Mouse (Mus musculus) stomach, postnatal 0 days (tissue): ENCODE results near the gene Svip. TPM values are rescaled to one million over a fixed set of nuclear protein-coding genes. Genes with fewer than 3 reads are reported as not detected.
A peak's percentile ranks its signal among the peaks of the same experiment; 100 is the strongest.

ENCODE experiments used
- ATAC-seq: fragments of 200-750 bp; cut with Nextera tagmentation; 2 replicates; pipeline ENCODE4 v1.8.0; 2017; ENCODE audit not compliant: low FRiP score, low TSS enrichment
- DNase-seq: peaks from one replicate; pipeline ENCODE4 v3.0.0-alpha.2; 2016; ENCODE audit warnings: low spot score
- H3K27ac ChIP-seq: fragments of 300-500 bp; sonication (generic); replicated peaks from 2 replicates; pipeline ENCODE4 v1.5.1; 2014; ENCODE audit warnings: mild to moderate bottlenecking, control low read depth
- H3K27me3 ChIP-seq: fragments of 300-500 bp; sonication (generic); 2 replicates; pipeline ENCODE4 v1.6.1; 2014; ENCODE audit warnings: low read length; ENCODE audit not compliant: control insufficient read depth, insufficient read depth
- H3K36me3 ChIP-seq: fragments of 300-500 bp; sonication (generic); 2 replicates; pipeline ENCODE4 v1.6.1; 2014; ENCODE audit warnings: low read length, mixed read lengths; ENCODE audit not compliant: control insufficient read depth, insufficient read depth
- H3K4me1 ChIP-seq: fragments of 300-500 bp; sonication (generic); replicated peaks from 2 replicates; pipeline ENCODE4 v1.6.1; 2014; ENCODE audit warnings: antibody characterized with exemption; ENCODE audit not compliant: control insufficient read depth, insufficient read depth
- H3K4me2 ChIP-seq: fragments of 300-500 bp; sonication (generic); replicated peaks from 2 replicates; pipeline ENCODE4 v1.6.1; 2014; ENCODE audit warnings: low read depth, mild to moderate bottlenecking, control low read depth, moderate library complexity
- H3K4me3 ChIP-seq: fragments of 300-500 bp; sonication (generic); 2 replicates; pipeline ENCODE4 v1.5.1; 2014; ENCODE audit warnings: low read depth, low read length, control low read depth
- H3K9ac ChIP-seq: fragments of 300-500 bp; sonication (generic); 2 replicates; pipeline ENCODE4 v1.6.1; 2014; ENCODE audit warnings: mild to moderate bottlenecking, low read length, control low read depth, mixed read lengths
- H3K9me3 ChIP-seq: fragments of 300-500 bp; sonication (generic); 2 replicates; pipeline ENCODE4 v1.6.1; 2016; ENCODE audit warnings: low read length; ENCODE audit not compliant: control insufficient read depth
- CTCF ChIP-seq: IDR thresholded peaks from 2 replicates; pipeline ENCODE4 v1.5.1; 2016; ENCODE audit warnings: antibody characterized with exemption, low read depth, mild to moderate bottlenecking, moderate library complexity
- EP300 ChIP-seq: optimal IDR thresholded peaks from 2 replicates; pipeline ENCODE3; 2016; ENCODE audit warnings: antibody characterized with exemption
- WGBS: fragments of 180-500 bp; shearing (Covaris S2); extraction: QIAGEN DNeasy Blood & Tissue Kit; methylation state at CpG from one replicate; pipeline ENCODE4 v1.1.7; 2014; 5-methylcytosine and 5-hydroxymethylcytosine counted together
- polyA plus RNA-seq: library from polyadenylated mRNA; unstranded; fragments of >200 nt; fragmentation: Nextera tagmentation; extraction: Ambion mirVana; gene quantifications from 2 replicates; pipeline ENCODE4 v1.2.1, GENCODE M21; 2015

Gene Svip
- polyA plus RNA-seq, 1 experiment from 2014 or later = 9.7 TPM

GRCm38 (mm10) chr7:51985763-51986162 lies 20.1 kb downstream of the Svip start:
- no peaks in the 10 kb centered on the region for H3K27me3 ChIP-seq
- no peak overlapping the region for H3K4me2 ChIP-seq
- H3K9ac ChIP-seq = no peak overlapping the region
- TF ChIP-seq CTCF (no peak), EP300 (no peak)
- no peak for DNase-seq
- no peak overlapping the region for H3K27ac ChIP-seq
- no peak for ATAC-seq
- H3K4me3 ChIP-seq = no peak overlapping the region
- WGBS = 76% methylated on average over 6 of the region's 6 CpGs
- H3K36me3 ChIP-seq = no peaks in the 10 kb centered on the region
- H3K9me3 ChIP-seq = no peaks in the 10 kb centered on the region
- H3K4me1 ChIP-seq = no peaks in the 10 kb centered on the region

- Histone ChIP-seq H3K27ac (no peak overlapping the region), H3K9me3 (no peaks in the 10 kb centered on the region), H3K27me3 (no peaks in the 10 kb centered on the region), H3K4me1 (no peaks in the 10 kb centered on the region), H3K9ac (no peak overlapping the region), H3K4me2 (no peak overlapping the region), H3K4me3 (no peak overlapping the region), H3K36me3 (no peaks in the 10 kb centered on the region)
- TF ChIP-seq CTCF (no peak), EP300 (no peak)
- DNase-seq = no peak
- ATAC-seq = no peak
- 9% methylated on average over 1 of the region's 1 CpGs for WGBS
These were observed 23.5 kb downstream of the Svip start for GRCm38 (mm10) chr7:51982303-51982702.

- DNase-seq (no peak), ATAC-seq (no peak)
- WGBS = 39% methylated on average over 5 of the region's 5 CpGs
- no peak overlapping the region for H3K9ac ChIP-seq
- no peak overlapping the region for H3K4me2 ChIP-seq
- no peak overlapping the region for H3K4me3 ChIP-seq
- H3K4me1 ChIP-seq = no peaks in the 10 kb centered on the region
- no peaks in the 10 kb centered on the region for H3K9me3 ChIP-seq
- no peak overlapping the region for H3K27ac ChIP-seq
- TF ChIP-seq EP300 = no peak
- peak; percentile 70 for TF ChIP-seq CTCF
- H3K27me3 ChIP-seq = no peaks in the 10 kb centered on the region
- no peaks in the 10 kb centered on the region for H3K36me3 ChIP-seq
These were observed 26.5 kb downstream of the Svip start for GRCm38 (mm10) chr7:51979271-51979670.

GRCm38 (mm10) chr7:51975181-51975580 lies 30.6 kb downstream of the Svip start:
- H3K4me1 ChIP-seq = no peaks in the 10 kb centered on the region
- H3K4me3 ChIP-seq = no peak overlapping the region
- no peak for ATAC-seq
- DNase-seq = no peak
- TF ChIP-seq CTCF = no peak
- no peak for TF ChIP-seq EP300
- H3K27ac ChIP-seq = no peak overlapping the region
- H3K4me2 ChIP-seq = no peak overlapping the region
- no peaks in the 10 kb centered on the region for H3K9me3 ChIP-seq
- no peaks in the 10 kb centered on the region for H3K27me3 ChIP-seq
- H3K36me3 ChIP-seq = no peaks in the 10 kb centered on the region
- no peak overlapping the region for H3K9ac ChIP-seq
- WGBS = 69% methylated on average over 6 of the region's 6 CpGs

- TF ChIP-seq EP300 = no peak
- no peak for TF ChIP-seq CTCF
- no peak overlapping the region for H3K27ac ChIP-seq
- H3K4me2 ChIP-seq = no peak overlapping the region
- H3K36me3 ChIP-seq = no peaks in the 10 kb centered on the region
- no peak for ATAC-seq
- 74% methylated on average over 2 of the region's 2 CpGs for WGBS
- no peak overlapping the region for H3K4me3 ChIP-seq
- H3K4me1 ChIP-seq = no peaks in the 10 kb centered on the region
- H3K9ac ChIP-seq = no peak overlapping the region
- no peaks in the 10 kb centered on the region for H3K27me3 ChIP-seq
- no peak for DNase-seq
- no peaks in the 10 kb centered on the region for H3K9me3 ChIP-seq
These were observed 32.3 kb downstream of the Svip start for GRCm38 (mm10) chr7:51973526-51973925.

GRCm38 (mm10) chr7:51973091-51973490 lies 32.7 kb downstream of the Svip start:
- Histone ChIP-seq H3K27me3 (no peaks in the 10 kb centered on the region), H3K9ac (no peak overlapping the region), H3K4me3 (no peak overlapping the region), H3K4me1 (no peaks in the 10 kb centered on the region), H3K36me3 (no peaks in the 10 kb centered on the region), H3K4me2 (no peak overlapping the region), H3K9me3 (no peaks in the 10 kb centered on the region), H3K27ac (no peak overlapping the region)
- ATAC-seq (no peak), DNase-seq (no peak)
- 67% methylated on average over 5 of the region's 5 CpGs for WGBS
- TF ChIP-seq CTCF (no peak), EP300 (no peak)
